Mouse (Mus musculus) embryonic facial prominence, embryonic 12.5 days (tissue): ENCODE measurements around the gene Tcl1b2. TPM values are rescaled to one million over a fixed set of nuclear protein-coding genes. Genes with fewer than 3 reads are reported as not detected.

Experiments
- ATAC-seq: fragments of 200-750 bp; cut with Nextera tagmentation; 2 replicates; pipeline ENCODE4 v1.8.0; 2017; ENCODE audit not compliant: insufficient number of reproducible peaks, insufficient read depth, low FRiP score, low TSS enrichment
- H3K27ac ChIP-seq: fragments of 300-500 bp; sonication (generic); 2 replicates; pipeline ENCODE4 v1.5.1; 2016; ENCODE audit warnings: mild to moderate bottlenecking
- H3K27me3 ChIP-seq: fragments of 300-500 bp; sonication (generic); 2 replicates; pipeline ENCODE4 v1.6.1; 2016; ENCODE audit warnings: mild to moderate bottlenecking, moderate library complexity
- H3K36me3 ChIP-seq: fragments of 300-500 bp; sonication (generic); 2 replicates; pipeline ENCODE4 v1.6.1; 2016; ENCODE audit warnings: mild to moderate bottlenecking
- H3K4me1 ChIP-seq: fragments of 300-500 bp; sonication (generic); 2 replicates; pipeline ENCODE4 v1.6.1; 2016
- H3K4me2 ChIP-seq: fragments of 300-500 bp; sonication (generic); replicated peaks from 2 replicates; pipeline ENCODE4 v1.6.1; 2016; ENCODE audit warnings: mild to moderate bottlenecking, moderate library complexity
- H3K4me3 ChIP-seq: fragments of 300-500 bp; sonication (generic); 2 replicates; pipeline ENCODE4 v1.5.1; 2016; ENCODE audit warnings: mild to moderate bottlenecking
- H3K9ac ChIP-seq: fragments of 300-500 bp; sonication (generic); 2 replicates; pipeline ENCODE4 v1.6.1; 2016; ENCODE audit warnings: mild to moderate bottlenecking, moderate library complexity
- H3K9me3 ChIP-seq: fragments of 300-500 bp; sonication (generic); 2 replicates; pipeline ENCODE4 v1.6.1; 2016; ENCODE audit warnings: mild to moderate bottlenecking, moderate library complexity
- WGBS: fragments of 180-500 bp; shearing (Covaris S2); methylation state at CpG from one replicate; pipeline ENCODE4 v1.1.7; 2016; 5-methylcytosine and 5-hydroxymethylcytosine counted together
- polyA plus RNA-seq: library from polyadenylated mRNA; unstranded; fragments of >200 nt; fragmentation: Nextera tagmentation; extraction: Ambion mirVana; gene quantifications from 2 replicates; pipeline ENCODE4 v1.2.1, GENCODE M21; 2016

The Tcl1b2 gene
- not detected in 2 replicates for polyA plus RNA-seq

DNA sequence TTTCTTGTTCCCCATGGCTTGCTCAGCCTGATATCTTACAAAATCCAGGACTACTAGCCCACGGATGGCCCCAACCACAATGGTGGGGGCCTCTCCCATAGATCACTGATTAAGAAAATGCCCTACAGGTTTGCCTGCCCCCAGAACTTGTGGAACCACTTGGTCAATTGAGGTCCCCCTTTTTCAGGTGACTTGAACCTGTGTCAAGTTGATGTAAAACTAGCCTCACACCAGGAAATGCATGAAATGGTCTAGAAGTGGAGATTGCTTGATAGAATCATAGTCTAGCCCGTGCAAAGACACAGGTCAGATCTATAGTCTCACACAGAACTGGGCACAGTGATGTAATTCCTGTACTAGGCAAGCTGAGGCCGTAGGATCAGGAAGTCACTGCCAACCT is at the start of gene Tcl1b2:
Gene Tcl1b2 (plus strand): TSS at position 301 of the 400 bp plus-strand sequence.
- 82% methylated on average over 3 of the region's 3 CpGs for WGBS
- no peaks in the 10 kb centered on the region for H3K9me3 ChIP-seq
- no peaks in the 10 kb centered on the region for H3K4me1 ChIP-seq
- H3K9ac ChIP-seq, result no peak within 1 kb of the TSS
- no peaks in the 10 kb centered on the region for H3K27me3 ChIP-seq
- no peaks in the 10 kb centered on the region for H3K36me3 ChIP-seq
- H3K27ac ChIP-seq, result no peak within 1 kb of the TSS
- H3K4me3 ChIP-seq, result no peak within 1 kb of the TSS
- H3K4me2 ChIP-seq, result no peak within 1 kb of the TSS
- no peak for ATAC-seq

DNA sequence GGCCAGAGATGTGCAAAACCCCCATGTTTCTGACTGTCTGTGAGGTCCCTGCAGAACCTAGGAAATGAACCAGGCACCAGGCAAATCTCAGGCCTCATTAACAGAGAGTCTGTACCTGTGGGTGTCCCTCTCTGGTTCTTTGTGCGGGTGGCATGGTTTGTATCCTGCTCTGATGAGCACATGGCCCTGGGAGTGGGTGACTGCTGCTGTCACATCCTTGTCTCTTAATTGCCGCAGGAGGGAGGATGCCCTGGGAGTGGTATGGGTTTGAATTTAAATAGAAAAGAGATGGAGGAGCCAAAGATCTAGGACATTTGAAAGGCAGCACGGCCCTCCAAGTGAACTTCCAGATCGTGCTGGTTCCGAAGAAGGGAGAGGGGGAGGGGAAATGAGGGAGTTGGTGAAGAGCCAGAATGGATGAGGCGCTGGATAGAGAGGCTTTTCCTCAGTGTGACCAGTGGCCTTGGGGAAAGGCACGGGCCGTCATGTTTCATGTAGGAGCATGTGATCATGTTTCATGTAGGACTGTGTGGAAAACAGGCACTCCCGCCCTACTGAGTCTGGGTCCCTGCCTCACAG is 46.3 kb upstream of the Tcl1b2 start:
- H3K4me2 ChIP-seq, result no peak overlapping the region
- H3K9me3 ChIP-seq, result no peaks in the 10 kb centered on the region
- no peak overlapping the region for H3K9ac ChIP-seq
- H3K36me3 ChIP-seq, result no peaks in the 10 kb centered on the region
- H3K4me1 ChIP-seq, result 0 out of 2 replicates have a peak, but pooled peaks cover 6% of the 10 kb centered on the region
- H3K4me3 ChIP-seq, result no peak overlapping the region
- 49% methylated on average over 9 of the region's 9 CpGs for WGBS
- H3K27me3 ChIP-seq, result peaks cover 3% of the 10 kb centered on the region; the same call in 1 of the 2 replicates
- H3K27ac ChIP-seq, result no peak overlapping the region
- no peak for ATAC-seq

DNA sequence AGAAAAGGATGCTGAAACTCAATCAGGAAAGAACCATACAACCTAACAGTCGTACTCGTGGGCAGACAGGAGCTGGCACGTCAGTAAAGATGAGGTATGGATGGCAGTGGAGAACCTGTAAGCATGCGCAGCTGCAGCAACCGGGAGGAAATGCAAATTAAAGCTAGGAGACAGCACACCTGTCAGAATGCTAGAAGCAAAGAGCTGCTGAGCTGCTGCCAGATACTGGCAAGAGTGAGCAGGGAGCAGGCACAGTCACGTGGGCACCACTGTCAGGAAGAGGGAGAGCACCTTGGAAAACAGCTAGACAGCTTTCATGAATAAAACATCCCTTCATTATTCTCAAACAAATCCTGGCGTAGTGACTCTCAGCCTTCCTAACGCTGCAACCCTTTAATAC is 42.9 kb upstream of the Tcl1b2 start:
- H3K4me2 ChIP-seq, result no peak overlapping the region
- no peaks in the 10 kb centered on the region for H3K36me3 ChIP-seq
- peaks cover 3% of the 10 kb centered on the region; the same call in 1 of the 2 replicates for H3K27me3 ChIP-seq
- WGBS, result 54% methylated on average over 8 of the region's 8 CpGs
- ATAC-seq, result no peak
- no peaks in the 10 kb centered on the region for H3K9me3 ChIP-seq
- no peak overlapping the region for H3K9ac ChIP-seq
- no peak overlapping the region for H3K27ac ChIP-seq
- no peak overlapping the region for H3K4me3 ChIP-seq
- 0 out of 2 replicates have a peak, but pooled peaks cover 6% of the 10 kb centered on the region for H3K4me1 ChIP-seq

DNA sequence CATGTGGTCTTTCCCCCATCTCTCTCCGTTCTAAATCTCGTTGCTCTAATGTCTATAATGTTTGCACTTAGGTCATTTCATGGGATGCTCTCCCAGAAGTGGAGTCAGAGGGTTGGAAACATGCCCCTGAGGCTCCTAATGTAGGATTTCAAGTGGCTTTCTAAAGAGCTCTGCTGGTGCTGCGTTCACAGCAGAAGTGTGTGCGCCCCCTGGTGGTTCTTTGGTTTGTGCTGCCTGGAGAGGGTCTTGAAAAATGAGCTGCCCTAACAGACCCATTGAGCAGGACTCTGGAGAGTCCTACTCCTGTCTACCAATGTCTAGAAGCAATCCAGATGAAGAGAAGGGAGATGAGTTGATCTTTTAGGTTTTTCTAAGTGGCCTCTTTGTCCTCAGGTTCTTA is 41.8 kb upstream of the Tcl1b2 start:
- no peak overlapping the region for H3K27ac ChIP-seq
- no peaks in the 10 kb centered on the region for H3K9me3 ChIP-seq
- 0 out of 2 replicates have a peak, but pooled peaks cover 6% of the 10 kb centered on the region for H3K4me1 ChIP-seq
- peaks cover 3% of the 10 kb centered on the region; the same call in 1 of the 2 replicates for H3K27me3 ChIP-seq
- ATAC-seq, result no peak
- no peak overlapping the region for H3K9ac ChIP-seq
- H3K36me3 ChIP-seq, result no peaks in the 10 kb centered on the region
- H3K4me3 ChIP-seq, result no peak overlapping the region
- 5% methylated on average over 4 of the region's 4 CpGs for WGBS
- no peak overlapping the region for H3K4me2 ChIP-seq

DNA sequence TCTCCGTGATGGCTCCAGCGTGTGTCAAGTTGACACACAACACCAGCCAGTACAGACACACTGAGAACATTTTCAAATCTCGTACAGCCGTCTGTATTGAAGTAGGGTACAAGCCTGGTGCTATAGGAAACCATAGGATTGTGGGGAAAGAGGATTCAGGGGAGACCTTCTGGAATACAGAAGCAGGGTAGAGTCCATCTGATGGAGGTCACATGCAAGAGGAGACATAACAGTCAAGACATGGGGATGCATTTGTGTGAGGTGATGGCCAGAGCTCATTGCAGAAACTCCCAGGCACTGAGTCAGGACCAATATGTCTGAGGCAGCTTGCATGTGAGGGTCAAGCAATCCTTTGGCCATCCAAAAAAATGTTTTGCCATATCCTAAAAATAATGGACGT is 40.5 kb upstream of the Tcl1b2 start:
- no peak overlapping the region for H3K4me3 ChIP-seq
- H3K9ac ChIP-seq, result no peak overlapping the region
- no peak overlapping the region for H3K27ac ChIP-seq
- H3K4me2 ChIP-seq, result no peak overlapping the region
- no peak for ATAC-seq
- no peaks in the 10 kb centered on the region for H3K9me3 ChIP-seq
- H3K36me3 ChIP-seq, result no peaks in the 10 kb centered on the region
- H3K27me3 ChIP-seq, result peaks cover 3% of the 10 kb centered on the region; the same call in 1 of the 2 replicates
- peaks cover 4% of the 10 kb centered on the region for H3K4me1 ChIP-seq
- 84% methylated on average over 5 of the region's 5 CpGs for WGBS

DNA sequence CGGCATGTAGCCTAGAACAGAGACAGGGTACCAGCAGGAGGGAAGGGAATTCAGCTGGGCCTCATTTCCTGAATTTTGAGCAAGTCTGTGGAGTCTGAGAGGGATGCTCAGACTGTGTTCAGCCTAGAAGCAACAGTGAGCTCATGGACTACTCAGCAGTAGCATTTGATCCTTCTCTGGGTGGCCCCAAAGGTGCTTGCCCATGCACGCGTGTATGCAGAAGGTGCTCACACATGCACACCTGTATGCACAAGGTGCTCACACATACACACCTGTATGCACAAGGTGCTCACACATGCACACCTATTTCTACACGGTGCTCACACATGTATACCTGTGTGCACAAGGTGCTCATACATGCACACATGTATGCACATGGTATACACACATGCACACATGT is 37.0 kb upstream of the Tcl1b2 start:
- Histone ChIP-seq H3K4me2 (no peak overlapping the region), H3K27ac (no peak overlapping the region), H3K9ac (no peak overlapping the region), H3K4me3 (no peak overlapping the region), H3K9me3 (no peaks in the 10 kb centered on the region), H3K36me3 (no peaks in the 10 kb centered on the region), H3K27me3 (no peaks in the 10 kb centered on the region), H3K4me1 (peaks cover 19% of the 10 kb centered on the region)
- no peak for ATAC-seq
- 88% methylated on average over 4 of the region's 4 CpGs for WGBS

DNA sequence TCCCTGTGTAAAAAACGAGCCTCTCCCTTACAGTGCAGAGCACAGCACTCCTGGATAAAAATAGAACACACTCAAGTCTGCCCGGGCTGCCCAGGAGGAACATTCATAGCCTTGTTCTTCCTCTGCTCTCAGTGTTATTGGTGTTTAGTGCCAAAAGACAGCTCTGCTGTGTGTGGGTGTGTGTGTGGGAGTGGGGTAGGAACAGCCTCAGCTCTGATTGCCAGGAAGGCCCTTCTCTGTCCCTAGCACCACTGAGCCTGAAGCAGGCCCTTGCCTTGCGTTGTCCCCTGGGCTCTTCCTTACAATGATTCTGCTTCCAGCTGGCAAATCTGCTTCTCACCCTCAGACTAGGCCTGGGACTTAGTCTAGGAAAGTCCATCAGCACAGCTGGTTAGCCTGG is 36.4 kb upstream of the Tcl1b2 start:
- WGBS, result 78% methylated on average over 3 of the region's 3 CpGs
- no peak overlapping the region for H3K9ac ChIP-seq
- no peak overlapping the region for H3K4me3 ChIP-seq
- H3K27ac ChIP-seq, result no peak overlapping the region
- peaks cover 19% of the 10 kb centered on the region for H3K4me1 ChIP-seq
- no peaks in the 10 kb centered on the region for H3K9me3 ChIP-seq
- no peaks in the 10 kb centered on the region for H3K27me3 ChIP-seq
- ATAC-seq, result no peak
- no peaks in the 10 kb centered on the region for H3K36me3 ChIP-seq
- no peak overlapping the region for H3K4me2 ChIP-seq

DNA sequence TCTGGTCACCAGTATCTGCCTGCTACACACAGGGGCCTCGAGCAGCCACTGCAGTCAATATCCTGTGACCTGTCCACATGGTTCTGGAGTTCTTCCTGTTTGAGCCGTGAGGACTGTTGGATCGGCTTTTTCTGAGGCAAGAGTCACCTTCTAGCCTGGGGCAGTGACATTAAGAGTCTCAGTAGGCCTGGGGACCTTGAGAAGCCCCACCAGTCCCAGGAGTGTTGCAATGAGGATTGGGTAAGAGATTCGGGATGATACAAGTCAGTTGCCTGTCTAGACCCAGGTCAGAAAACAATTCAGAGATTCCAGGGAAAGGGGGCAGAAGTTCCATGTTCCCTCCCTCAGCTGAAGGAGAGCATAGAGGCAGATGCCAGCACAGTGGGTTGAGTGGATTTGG is 36.0 kb upstream of the Tcl1b2 start:
- no peak overlapping the region for H3K4me3 ChIP-seq
- H3K4me1 ChIP-seq, result peaks cover 19% of the 10 kb centered on the region
- H3K27me3 ChIP-seq, result no peaks in the 10 kb centered on the region
- no peaks in the 10 kb centered on the region for H3K9me3 ChIP-seq
- ATAC-seq, result no peak
- H3K9ac ChIP-seq, result no peak overlapping the region
- H3K36me3 ChIP-seq, result no peaks in the 10 kb centered on the region
- 48% methylated on average over 4 of the region's 4 CpGs for WGBS
- H3K27ac ChIP-seq, result no peak overlapping the region
- no peak overlapping the region for H3K4me2 ChIP-seq

DNA sequence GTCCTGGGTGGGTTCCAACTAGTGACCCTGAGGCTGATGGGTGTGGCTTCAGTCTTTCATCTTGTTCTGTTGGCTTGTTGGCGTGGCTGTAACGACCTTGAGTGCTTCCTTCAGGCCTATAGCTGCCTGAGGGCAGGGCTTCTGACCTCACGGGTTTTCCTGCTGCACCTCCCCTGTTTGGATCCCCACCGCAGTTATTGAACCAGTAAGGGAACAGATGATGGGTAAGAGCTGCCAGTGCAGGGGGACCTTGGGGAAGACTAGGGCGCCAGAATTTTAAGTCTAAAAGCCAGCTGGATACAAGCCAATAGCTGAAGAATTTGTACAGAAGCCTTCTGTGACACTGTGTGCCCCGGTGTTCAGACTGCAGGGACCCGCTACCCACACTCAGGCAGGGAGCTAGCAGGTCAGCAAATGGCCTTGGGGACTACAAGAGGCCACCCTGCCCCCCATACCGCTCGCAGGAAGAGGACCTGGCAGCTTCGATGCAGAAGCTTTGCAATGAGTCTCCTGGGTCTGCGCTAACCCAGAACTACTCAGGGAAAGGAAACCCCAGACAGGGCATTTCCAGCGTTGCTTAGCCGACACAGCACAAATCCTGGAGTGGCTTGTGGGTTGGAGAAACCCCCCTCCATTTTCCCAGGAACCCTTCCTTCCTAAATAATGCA is 33.4 kb upstream of the Tcl1b2 start:
- Histone ChIP-seq H3K27ac (no peak overlapping the region), H3K27me3 (no peaks in the 10 kb centered on the region), H3K9ac (no peak overlapping the region), H3K9me3 (no peaks in the 10 kb centered on the region), H3K4me3 (no peak overlapping the region), H3K4me1 (peaks cover 19% of the 10 kb centered on the region), H3K4me2 (no peak overlapping the region), H3K36me3 (no peaks in the 10 kb centered on the region)
- WGBS, result 33% methylated on average over 13 of the region's 13 CpGs
- no peak for ATAC-seq

DNA sequence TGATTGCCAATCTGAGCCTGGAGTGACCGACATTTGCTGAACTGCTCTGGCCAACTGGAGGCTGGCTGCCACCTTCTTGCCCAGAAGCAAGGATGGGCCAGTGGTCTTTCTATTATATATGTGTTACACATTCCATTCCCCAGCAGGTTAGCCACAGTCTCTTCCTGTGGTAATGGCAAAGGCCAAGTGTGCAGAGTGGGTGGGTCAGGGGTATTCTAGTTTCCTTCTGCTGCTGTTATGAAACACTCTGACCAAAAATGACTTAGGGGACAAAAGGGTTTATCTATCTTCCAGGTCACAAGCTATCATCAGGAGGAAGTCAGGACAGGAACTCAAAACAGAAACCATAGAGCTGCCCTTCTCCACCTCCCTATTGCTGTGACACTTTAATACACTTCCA is 29.2 kb upstream of the Tcl1b2 start:
- 97% methylated on average over 1 of the region's 1 CpGs for WGBS
- H3K4me1 ChIP-seq, result peaks cover 10% of the 10 kb centered on the region; the same call in 1 of the 2 replicates
- H3K4me3 ChIP-seq, result no peak overlapping the region
- H3K27me3 ChIP-seq, result no peaks in the 10 kb centered on the region
- no peak for ATAC-seq
- no peak overlapping the region for H3K27ac ChIP-seq
- H3K9ac ChIP-seq, result no peak overlapping the region
- H3K9me3 ChIP-seq, result no peaks in the 10 kb centered on the region
- H3K4me2 ChIP-seq, result no peak overlapping the region
- no peaks in the 10 kb centered on the region for H3K36me3 ChIP-seq

DNA sequence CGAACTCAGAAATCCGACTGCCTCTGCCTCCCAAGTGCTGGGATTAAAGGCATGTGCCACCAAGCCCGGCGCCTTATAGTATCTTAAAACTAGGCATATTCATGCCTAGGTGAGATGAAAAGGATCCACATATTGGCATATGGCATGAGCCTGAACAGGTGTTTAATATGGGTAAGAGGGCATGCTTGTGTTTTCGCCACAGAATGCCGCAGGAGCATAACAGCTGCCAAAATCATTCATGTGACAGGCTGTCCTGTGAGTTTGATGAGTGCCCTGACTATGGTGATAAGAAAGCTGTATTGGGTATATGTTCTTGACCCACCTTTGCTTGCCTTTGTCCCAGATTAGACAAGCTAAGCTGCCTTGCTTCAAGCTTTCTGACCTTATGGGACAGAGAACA is 20.5 kb upstream of the Tcl1b2 start:
- H3K4me3 ChIP-seq, result no peak overlapping the region
- H3K27me3 ChIP-seq, result no peaks in the 10 kb centered on the region
- no peaks in the 10 kb centered on the region for H3K36me3 ChIP-seq
- H3K9ac ChIP-seq, result no peak overlapping the region
- no peak overlapping the region for H3K4me2 ChIP-seq
- H3K4me1 ChIP-seq, result no peaks in the 10 kb centered on the region
- no peak for ATAC-seq
- no peak overlapping the region for H3K27ac ChIP-seq
- 85% methylated on average over 6 of the region's 6 CpGs for whole genome bisulfite sequencing
- no peaks in the 10 kb centered on the region for H3K9me3 ChIP-seq

DNA sequence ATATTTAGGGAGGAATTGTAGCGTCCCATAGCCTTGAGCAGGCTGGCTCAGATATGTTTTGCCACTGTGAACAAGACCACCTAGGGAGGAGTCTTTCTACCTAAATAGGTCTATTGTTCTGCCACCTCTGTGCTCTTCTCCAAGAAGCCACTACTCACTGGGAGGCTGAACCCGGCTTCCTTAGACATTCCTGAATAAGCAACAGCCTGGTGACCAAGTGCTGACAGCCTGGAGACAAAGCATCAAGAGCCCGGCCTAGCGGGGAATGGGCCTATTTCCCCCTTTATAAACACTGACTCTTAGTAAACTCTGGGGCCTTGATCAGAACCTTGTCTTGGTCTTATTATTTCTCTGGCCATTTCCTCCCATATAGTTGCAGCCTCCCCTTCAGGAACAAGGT is 19.3 kb upstream of the Tcl1b2 start:
- H3K4me3 ChIP-seq, result no peak overlapping the region
- H3K4me1 ChIP-seq, result no peaks in the 10 kb centered on the region
- ATAC-seq, result no peak
- no peak overlapping the region for H3K9ac ChIP-seq
- 38% methylated on average over 4 of the region's 4 CpGs for WGBS
- no peaks in the 10 kb centered on the region for H3K27me3 ChIP-seq
- no peak overlapping the region for H3K27ac ChIP-seq
- no peaks in the 10 kb centered on the region for H3K36me3 ChIP-seq
- H3K4me2 ChIP-seq, result no peak overlapping the region
- H3K9me3 ChIP-seq, result no peaks in the 10 kb centered on the region
